Mouse (Mus musculus): ENCODE measurements around the gene Arl10. TPM values are rescaled to one million over a fixed set of nuclear protein-coding genes. Genes with fewer than 3 reads are reported as not detected.

Gene Arl10
- 11.5 TPM in 1 of 2 replicates, not detected in the other for polyA plus RNA-seq (2012; ENCODE audit: insufficient read depth, low replicate concordance)

- peaks cover 60% of the 10 kb centered on the region for H3K4me1 ChIP-seq
- H3K9me3 ChIP-seq = no peaks in the 10 kb centered on the region
- peak within 1 kb of the TSS; percentile 97 for H3K4me3 ChIP-seq (replicated peaks)
- TF ChIP-seq GATA1 (IDR thresholded peaks at IDR 0.05; ENCODE audit: borderline replicate concordance, low read length) = no peak
- no peak for TF ChIP-seq FLI1 (IDR thresholded peaks at IDR 0.05; ENCODE audit: low read length)
- H3K27me3 ChIP-seq (replicated peaks) = no peaks in the 10 kb centered on the region
- peaks cover 39% of the 10 kb centered on the region for H3K36me3 ChIP-seq (replicated peaks; ENCODE audit: low read length)
Measured at GRCm38 (mm10) chr13:54574854-54575481, at the start of gene Arl10. Arl10 (plus strand) TSS chr13:54575015.

DNA sequence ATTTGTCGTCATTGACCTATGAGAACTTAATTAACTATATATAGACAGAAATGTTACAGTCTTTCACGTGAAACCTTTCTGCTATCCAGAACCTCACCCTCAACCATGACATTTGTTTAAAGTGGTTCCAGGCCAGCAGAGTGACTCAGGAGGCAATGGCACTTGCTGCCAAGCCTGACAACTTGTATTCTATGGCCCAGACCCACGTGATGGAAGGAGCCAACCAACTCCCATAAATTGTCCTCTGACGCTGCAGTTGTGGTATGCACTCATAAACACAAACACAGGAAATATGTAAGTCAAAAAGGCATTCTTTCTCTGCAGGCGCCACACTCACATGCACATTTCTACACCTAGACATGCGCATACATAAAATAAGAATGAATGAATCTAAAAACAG lies 47.7 kb upstream of the Arl10 start:
- Histone ChIP-seq H3K27me3 (replicated peaks) (no peaks in the 10 kb centered on the region), H3K4me1 (peaks cover 35% of the 10 kb centered on the region), H3K9me3 (no peaks in the 10 kb centered on the region), H3K36me3 (replicated peaks; ENCODE audit: low read length) (peaks cover 67% of the 10 kb centered on the region), H3K4me3 (replicated peaks) (no peak overlapping the region)
- no peak for TF ChIP-seq FLI1 (IDR thresholded peaks at IDR 0.05; ENCODE audit: low read length)
- TF ChIP-seq GATA1 (IDR thresholded peaks at IDR 0.05; ENCODE audit: borderline replicate concordance, low read length) = no peak

DNA sequence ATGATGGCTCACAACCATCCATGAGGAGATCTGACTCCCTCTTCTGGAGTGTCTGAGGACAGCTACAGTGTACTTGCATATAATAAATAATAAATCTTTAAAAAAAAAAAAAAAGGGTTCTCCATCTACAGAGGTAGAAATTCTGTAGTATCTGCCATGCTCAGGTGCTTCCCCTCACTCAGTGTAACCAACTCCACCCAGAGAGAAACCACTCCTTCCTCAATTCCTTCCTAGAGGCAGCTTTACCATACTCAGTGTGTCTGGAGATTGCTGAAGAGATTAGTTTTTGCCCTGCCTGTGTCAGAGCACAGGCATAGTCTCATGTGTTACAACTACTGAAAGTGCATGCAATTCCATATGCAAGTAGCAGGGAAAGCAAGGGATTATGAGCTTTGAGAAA lies 42.7 kb upstream of the Arl10 start:
- H3K4me3 ChIP-seq (replicated peaks) = no peak overlapping the region
- H3K9me3 ChIP-seq = no peaks in the 10 kb centered on the region
- H3K27me3 ChIP-seq (replicated peaks) = no peaks in the 10 kb centered on the region
- no peak for TF ChIP-seq FLI1 (IDR thresholded peaks at IDR 0.05; ENCODE audit: low read length)
- TF ChIP-seq GATA1 (IDR thresholded peaks at IDR 0.05; ENCODE audit: borderline replicate concordance, low read length) = no peak
- H3K36me3 ChIP-seq (replicated peaks; ENCODE audit: low read length) = peaks cover 50% of the 10 kb centered on the region
- peaks cover 17% of the 10 kb centered on the region for H3K4me1 ChIP-seq

DNA sequence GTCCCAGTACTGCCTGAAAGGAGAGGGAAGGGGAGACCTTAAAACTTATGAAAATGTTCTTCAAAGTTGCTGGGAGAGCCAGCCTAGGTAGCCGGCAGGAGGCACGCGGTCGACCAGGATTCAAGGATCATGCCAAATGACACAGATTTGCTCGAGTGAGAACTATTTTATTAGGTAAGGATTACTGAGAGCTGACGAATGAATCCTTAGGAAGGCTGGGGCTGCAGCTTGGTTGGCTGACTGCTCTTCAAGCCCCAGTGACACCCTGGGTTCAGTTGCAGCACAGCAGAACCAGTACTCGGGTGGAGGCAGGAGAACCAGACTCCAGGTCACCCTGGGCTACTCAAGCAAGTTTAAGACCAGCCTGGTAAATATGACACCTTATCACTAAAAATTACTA lies 26.8 kb upstream of the Arl10 start:
- Histone ChIP-seq H3K36me3 (replicated peaks; ENCODE audit: low read length) (peaks cover 71% of the 10 kb centered on the region), H3K9me3 (no peaks in the 10 kb centered on the region), H3K27me3 (replicated peaks) (no peaks in the 10 kb centered on the region), H3K4me1 (peaks cover 3% of the 10 kb centered on the region; the same call in 1 of the 2 replicates), H3K4me3 (replicated peaks) (no peak overlapping the region)
- TF ChIP-seq GATA1 (IDR thresholded peaks at IDR 0.05; ENCODE audit: borderline replicate concordance, low read length) (no peak), FLI1 (IDR thresholded peaks at IDR 0.05; ENCODE audit: low read length) (no peak)

DNA sequence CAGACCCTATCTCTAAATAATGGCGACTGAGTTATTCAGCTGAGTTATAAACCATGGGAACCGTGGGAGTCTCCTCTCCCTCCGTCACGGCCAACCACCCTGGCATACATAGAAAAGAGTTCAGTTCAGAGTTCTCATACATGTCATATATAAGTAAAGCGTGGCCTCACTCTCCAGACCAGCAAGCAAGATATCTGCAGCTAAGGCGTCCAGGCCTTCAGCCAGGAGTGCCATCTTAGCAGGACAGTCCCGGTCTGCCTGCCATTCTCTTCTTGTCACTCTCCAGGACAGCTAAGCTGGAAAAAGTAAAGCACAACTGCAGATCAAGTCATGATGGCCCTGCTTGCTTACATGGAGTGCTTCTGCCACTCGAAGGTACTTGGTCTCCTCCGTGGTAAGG lies 18.6 kb upstream of the Arl10 start:
- H3K4me1 ChIP-seq = peaks cover 24% of the 10 kb centered on the region
- H3K4me3 ChIP-seq (replicated peaks) = no peak overlapping the region
- no peaks in the 10 kb centered on the region for H3K9me3 ChIP-seq
- no peak for TF ChIP-seq GATA1 (IDR thresholded peaks at IDR 0.05; ENCODE audit: borderline replicate concordance, low read length)
- H3K27me3 ChIP-seq (replicated peaks) = no peaks in the 10 kb centered on the region
- peaks cover 95% of the 10 kb centered on the region for H3K36me3 ChIP-seq (replicated peaks; ENCODE audit: low read length)

GRCm38 (mm10) chr13:54556796-54557195 lies 18.0 kb upstream of the Arl10 start:
- Histone ChIP-seq H3K9me3 (no peaks in the 10 kb centered on the region), H3K27me3 (replicated peaks) (no peaks in the 10 kb centered on the region), H3K4me3 (replicated peaks) (no peak overlapping the region), H3K36me3 (replicated peaks; ENCODE audit: low read length) (peaks cover 95% of the 10 kb centered on the region), H3K4me1 (peaks cover 30% of the 10 kb centered on the region)
- TF ChIP-seq GATA1 (IDR thresholded peaks at IDR 0.05; ENCODE audit: borderline replicate concordance, low read length) (no peak), FLI1 (IDR thresholded peaks at IDR 0.05; ENCODE audit: low read length) (no peak)

- no peaks in the 10 kb centered on the region for H3K9me3 ChIP-seq
- H3K27me3 ChIP-seq (replicated peaks) = no peaks in the 10 kb centered on the region
- H3K4me3 ChIP-seq (replicated peaks) = no peak overlapping the region
- peaks cover 38% of the 10 kb centered on the region for H3K4me1 ChIP-seq
- TF ChIP-seq GATA1 (IDR thresholded peaks at IDR 0.05; ENCODE audit: borderline replicate concordance, low read length) (no peak), FLI1 (IDR thresholded peaks at IDR 0.05; ENCODE audit: low read length) (no peak)
- peaks cover 95% of the 10 kb centered on the region for H3K36me3 ChIP-seq (replicated peaks; ENCODE audit: low read length)
Measured at GRCm38 (mm10) chr13:54557652-54558051, 17.2 kb upstream of the Arl10 start.

DNA sequence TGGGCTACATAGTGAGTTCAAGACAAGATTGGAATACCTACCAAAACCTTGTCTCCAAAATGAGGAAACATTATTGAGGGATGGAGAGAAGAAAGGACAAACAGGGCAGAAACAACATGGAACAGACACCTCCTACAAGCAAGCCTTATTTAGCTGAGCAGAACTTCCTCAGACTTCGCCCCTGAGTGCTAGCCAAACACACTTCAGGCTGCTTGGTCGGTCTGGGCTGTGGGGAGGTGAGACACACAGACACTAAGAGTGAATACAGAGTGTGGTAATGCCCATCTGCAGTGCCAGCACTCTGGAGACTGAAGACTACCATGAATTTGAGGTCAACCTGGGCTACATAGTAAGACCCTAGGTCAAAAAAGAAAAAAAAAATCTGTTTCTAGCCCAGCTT lies 15.2 kb upstream of the Arl10 start:
- no peak for TF ChIP-seq GATA1 (IDR thresholded peaks at IDR 0.05; ENCODE audit: borderline replicate concordance, low read length)
- no peak for TF ChIP-seq FLI1 (IDR thresholded peaks at IDR 0.05; ENCODE audit: low read length)

GRCm38 (mm10) chr13:54560608-54561007 lies 14.2 kb upstream of the Arl10 start:
- H3K9me3 ChIP-seq = no peaks in the 10 kb centered on the region
- H3K4me1 ChIP-seq = peaks cover 62% of the 10 kb centered on the region
- TF ChIP-seq FLI1 (IDR thresholded peaks at IDR 0.05; ENCODE audit: low read length) (no peak), GATA1 (IDR thresholded peaks at IDR 0.05; ENCODE audit: borderline replicate concordance, low read length) (no peak)
- no peaks in the 10 kb centered on the region for H3K27me3 ChIP-seq (replicated peaks)
- H3K4me3 ChIP-seq (replicated peaks) = peak overlapping the region; percentile 64
- peaks cover 80% of the 10 kb centered on the region for H3K36me3 ChIP-seq (replicated peaks; ENCODE audit: low read length)

More for the DNA sequence above, 15.2 kb upstream of the Arl10 start:
- peaks cover 87% of the 10 kb centered on the region for H3K36me3 ChIP-seq (replicated peaks; ENCODE audit: low read length)
- peaks cover 58% of the 10 kb centered on the region for H3K4me1 ChIP-seq
- H3K27me3 ChIP-seq (replicated peaks) = no peaks in the 10 kb centered on the region
- no peaks in the 10 kb centered on the region for H3K9me3 ChIP-seq
- H3K4me3 ChIP-seq (replicated peaks) = no peak overlapping the region

GRCm38 (mm10) chr13:54562562-54562961 lies 12.3 kb upstream of the Arl10 start:
- no peaks in the 10 kb centered on the region for H3K9me3 ChIP-seq
- no peaks in the 10 kb centered on the region for H3K27me3 ChIP-seq (replicated peaks)
- peaks cover 80% of the 10 kb centered on the region for H3K4me1 ChIP-seq
- TF ChIP-seq FLI1 (IDR thresholded peaks at IDR 0.05; ENCODE audit: low read length) (no peak), GATA1 (IDR thresholded peaks at IDR 0.05; ENCODE audit: borderline replicate concordance, low read length) (no peak)
- peak overlapping the region; percentile 16 for H3K4me3 ChIP-seq (replicated peaks)
- H3K36me3 ChIP-seq (replicated peaks; ENCODE audit: low read length) = peaks cover 61% of the 10 kb centered on the region

Data from megakaryocyte, embryonic 14.5 days (primary cell).